Mouse (Mus musculus): ENCODE data around the gene Serinc3. TPM values are rescaled to one million over a fixed set of nuclear protein-coding genes. Genes with fewer than 3 reads are reported as not detected.
"Not testable (repeated sequence)": the region's sequence is repeated elsewhere in the genome, so short reads cannot be mapped to it uniquely, and the experiment has no call there.

Serinc3 gene
- 100 to 1,000 TPM; 124 to 178 (median 145) TPM for polyA plus RNA-seq (2017; shearing (Covaris generic))

- peak; percentile 84 for ATAC-seq
These were observed at the start of gene Serinc3 for GRCm38 (mm10) chr2:163644575-163645385. TSS of gene Serinc3 (minus strand) at chr2:163645131.

GRCm38 (mm10) chr2:163693716-163694314, 48.9 kb upstream of the Serinc3 start:
- no peak for ATAC-seq

GRCm38 (mm10) chr2:163692873-163693612, 48.1 kb upstream of the Serinc3 start:
- ATAC-seq = no peak

- no peak for ATAC-seq
These were observed 47.1 kb upstream of the Serinc3 start for GRCm38 (mm10) chr2:163691846-163692605.

GRCm38 (mm10) chr2:163690409-163691304, 45.7 kb upstream of the Serinc3 start:
- no peak for ATAC-seq

GRCm38 (mm10) chr2:163689771-163690170, 44.8 kb upstream of the Serinc3 start:
- no peak for ATAC-seq

GRCm38 (mm10) chr2:163688377-163688776, 43.4 kb upstream of the Serinc3 start:
- not testable (repeated sequence) for ATAC-seq

- ATAC-seq = no peak
These were observed 42.0 kb upstream of the Serinc3 start for GRCm38 (mm10) chr2:163686886-163687285.

- no peak for ATAC-seq
These were observed 41.3 kb upstream of the Serinc3 start for GRCm38 (mm10) chr2:163686233-163686632.

- no peak for ATAC-seq
These were observed 40.9 kb upstream of the Serinc3 start for GRCm38 (mm10) chr2:163685761-163686200.

- ATAC-seq = no peak
These were observed 40.4 kb upstream of the Serinc3 start for GRCm38 (mm10) chr2:163685287-163685686.

- no peak for ATAC-seq
These were observed 37.4 kb upstream of the Serinc3 start for GRCm38 (mm10) chr2:163682344-163682743.

- ATAC-seq = no peak
These were observed 31.8 kb upstream of the Serinc3 start for GRCm38 (mm10) chr2:163676745-163677144.

- ATAC-seq = no peak
These were observed 31.4 kb upstream of the Serinc3 start for GRCm38 (mm10) chr2:163676321-163676720.

GRCm38 (mm10) chr2:163675662-163676061, 30.7 kb upstream of the Serinc3 start:
- ATAC-seq = no peak

GRCm38 (mm10) chr2:163675144-163675619, 30.3 kb upstream of the Serinc3 start:
- ATAC-seq = no peak

GRCm38 (mm10) chr2:163674397-163674796, 29.5 kb upstream of the Serinc3 start:
- no peak for ATAC-seq

GRCm38 (mm10) chr2:163670872-163671594, 26.1 kb upstream of the Serinc3 start:
- no peak for ATAC-seq

GRCm38 (mm10) chr2:163667045-163667444, 22.1 kb upstream of the Serinc3 start:
- ATAC-seq = no peak

- no peak for ATAC-seq
These were observed 19.0 kb upstream of the Serinc3 start for GRCm38 (mm10) chr2:163663930-163664329.

Measured in inflammation-experienced regulatory T-cells, adult 6 months (primary cell).